Mouse (Mus musculus) C2C12 (cell line): ENCODE results near the gene Ctnnd2. TPM values are rescaled to one million over a fixed set of nuclear protein-coding genes. Genes with fewer than 3 reads are reported as not detected.

Experiments used
- H3K27me3 ChIP-seq: one replicate; pipeline ENCODE4 v1.6.1; 2011; ENCODE audit not compliant: control insufficient read depth, insufficient read depth, insufficient read length
- H3K36me3 ChIP-seq: one replicate; pipeline ENCODE4 v1.6.1; 2011; ENCODE audit not compliant: control insufficient read depth, insufficient read depth
- H3K4me3 ChIP-seq: one replicate; pipeline ENCODE4 v1.5.1; 2011; ENCODE audit warnings: mild to moderate bottlenecking, control low read depth; ENCODE audit not compliant: poor library complexity, insufficient read depth, severe bottlenecking
- H3K79me2 ChIP-seq: one replicate; pipeline ENCODE4 v1.6.1; 2011; ENCODE audit not compliant: control insufficient read depth, insufficient read depth
- H3K79me3 ChIP-seq: one replicate; pipeline ENCODE4 v1.6.1; 2011; ENCODE audit warnings: low read depth, control low read depth
- H3ac ChIP-seq: one replicate; pipeline ENCODE3; 2011; ENCODE audit warnings: low read depth; ENCODE audit not compliant: control insufficient read depth, insufficient read length
- CEBPB ChIP-seq: IDR thresholded peaks from one replicate; pipeline ENCODE4 v1.6.1; 2011; ENCODE audit warnings: low read depth, mild to moderate bottlenecking, control low read depth, moderate library complexity
- CTCF ChIP-seq: IDR thresholded peaks from one replicate; pipeline ENCODE4 v1.5.1; 2011; ENCODE audit not compliant: control insufficient read depth, insufficient read depth, insufficient read length
- FOSL1 ChIP-seq: IDR thresholded peaks from one replicate; pipeline ENCODE4 v1.8.0; 2011; ENCODE audit warnings: mild to moderate bottlenecking, low read length; ENCODE audit not compliant: poor library complexity, insufficient read depth, severe bottlenecking
- MAX ChIP-seq: IDR thresholded peaks from one replicate; pipeline ENCODE4 v1.6.1; 2011; ENCODE audit warnings: mild to moderate bottlenecking, control low read depth
- MYOD1 ChIP-seq: IDR thresholded peaks from one replicate; pipeline ENCODE4 v1.6.1; 2011; ENCODE audit warnings: low read depth; ENCODE audit not compliant: control insufficient read depth, insufficient read length
- MYOG ChIP-seq: IDR thresholded peaks from one replicate; pipeline ENCODE4 v1.6.1; 2011; ENCODE audit not compliant: control insufficient read depth, insufficient read length; ENCODE audit errors: extremely low read depth
- USF1 ChIP-seq: IDR thresholded peaks from one replicate; pipeline ENCODE4 v1.6.1; 2011; ENCODE audit warnings: low read depth, mild to moderate bottlenecking, control low read depth, moderate library complexity
- polyA plus RNA-seq: library from polyadenylated mRNA; unstranded; fragments of >200 nt; fragmentation: generic; extraction: Trizol; gene quantifications from one replicate; pipeline ENCODE4 v1.2.1, GENCODE M21; 2012; ENCODE audit warnings: missing spikeins

Ctnnd2 gene
- polyA plus RNA-seq, 1 experiment: 0.07 TPM

GRCm38 (mm10) chr15:30275721-30276120, 103.3 kb downstream of the Ctnnd2 start:
- Histone ChIP-seq H3K79me3 (no peaks in the 10 kb centered on the region), H3K36me3 (no peaks in the 10 kb centered on the region), H3ac (no peak overlapping the region), H3K27me3 (no peaks in the 10 kb centered on the region), H3K4me3 (no peak overlapping the region), H3K79me2 (no peaks in the 10 kb centered on the region)
- TF ChIP-seq USF1: no peak
- no peak for TF ChIP-seq MYOD1
- no peak for TF ChIP-seq CEBPB
- TF ChIP-seq FOSL1: no peak
- TF ChIP-seq MAX: no peak
- TF ChIP-seq MYOG: no peak
- TF ChIP-seq CTCF: no peak

DNA sequence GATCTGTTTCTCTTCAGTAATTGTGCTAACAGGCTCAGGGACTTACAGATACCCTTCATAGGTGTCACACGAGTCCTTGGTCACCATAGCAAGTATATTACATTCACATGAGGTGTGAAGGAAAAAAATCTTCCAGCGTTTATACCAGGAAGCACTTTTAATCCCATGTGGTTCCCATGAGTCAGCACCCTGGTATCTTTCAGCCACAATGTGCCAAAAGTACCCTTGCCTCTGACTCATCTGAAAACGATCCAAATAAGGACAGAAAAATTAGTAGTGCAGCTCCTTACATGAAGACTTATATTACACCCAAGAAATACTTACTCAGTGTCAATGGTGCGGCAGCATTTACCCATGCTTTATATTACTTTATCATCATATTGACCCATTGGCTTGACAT, 104.3 kb downstream of the Ctnnd2 start:
- no peak overlapping the region for H3K4me3 ChIP-seq
- no peak overlapping the region for H3ac ChIP-seq
- H3K79me2 ChIP-seq: no peaks in the 10 kb centered on the region
- H3K79me3 ChIP-seq: no peaks in the 10 kb centered on the region
- no peaks in the 10 kb centered on the region for H3K27me3 ChIP-seq
- H3K36me3 ChIP-seq: no peaks in the 10 kb centered on the region
- TF ChIP-seq MYOG: no peak
- no peak for TF ChIP-seq CTCF
- TF ChIP-seq MAX: peak; percentile 57
- no peak for TF ChIP-seq MYOD1
- peak; percentile 66 for TF ChIP-seq FOSL1
- TF ChIP-seq USF1: no peak
- TF ChIP-seq CEBPB: no peak

- TF ChIP-seq MYOG: no peak
- no peak for TF ChIP-seq MAX
- no peak overlapping the region for H3K4me3 ChIP-seq
- no peak overlapping the region for H3ac ChIP-seq
- H3K79me3 ChIP-seq: no peaks in the 10 kb centered on the region
- no peaks in the 10 kb centered on the region for H3K36me3 ChIP-seq
- H3K79me2 ChIP-seq: no peaks in the 10 kb centered on the region
- no peaks in the 10 kb centered on the region for H3K27me3 ChIP-seq
Observed at GRCm38 (mm10) chr15:30278610-30279009, 106.2 kb downstream of the Ctnnd2 start.

DNA sequence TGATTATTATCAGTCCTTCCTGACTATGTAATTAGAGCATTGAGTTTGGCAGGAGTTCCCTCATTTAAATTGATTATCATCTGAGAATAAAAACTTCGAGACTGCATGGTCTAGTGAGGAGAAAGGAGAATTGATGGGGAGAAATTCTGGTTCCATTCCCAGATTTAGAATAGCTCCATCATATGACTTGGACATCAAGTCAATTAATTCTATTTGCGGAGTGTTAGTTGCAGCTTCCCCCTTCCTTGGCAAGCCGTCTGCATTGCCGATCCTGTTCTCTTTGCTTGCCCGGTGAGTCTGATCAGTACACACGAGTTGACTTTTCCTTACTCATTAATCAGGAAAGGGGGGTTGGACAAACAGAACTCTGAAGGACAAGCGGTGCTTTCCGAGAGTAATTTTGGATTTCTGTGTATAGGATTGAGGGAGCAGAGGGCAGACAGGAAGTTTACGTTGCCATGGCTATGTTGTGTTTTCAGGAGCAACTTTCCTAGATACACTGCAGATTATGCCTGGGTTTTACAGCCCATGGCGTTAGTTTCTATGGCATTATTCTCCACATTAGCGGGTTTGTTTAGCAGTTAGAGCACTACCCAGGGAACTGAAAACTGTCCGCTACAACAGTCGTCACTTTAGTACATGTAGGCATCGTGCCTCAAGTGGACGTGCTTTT, 113.3 kb downstream of the Ctnnd2 start:
- H3ac ChIP-seq: no peak overlapping the region
- H3K36me3 ChIP-seq: no peaks in the 10 kb centered on the region
- no peak for TF ChIP-seq USF1
- TF ChIP-seq MYOD1: no peak
- TF ChIP-seq MYOG: no peak
- no peak for TF ChIP-seq CEBPB
- no peak for TF ChIP-seq CTCF
- no peak for TF ChIP-seq FOSL1
- TF ChIP-seq MAX: no peak
- H3K79me3 ChIP-seq: no peaks in the 10 kb centered on the region
- no peaks in the 10 kb centered on the region for H3K79me2 ChIP-seq
- no peaks in the 10 kb centered on the region for H3K27me3 ChIP-seq
- H3K4me3 ChIP-seq: no peak overlapping the region

GRCm38 (mm10) chr15:30286245-30286642, 113.9 kb downstream of the Ctnnd2 start:
- Histone ChIP-seq H3K4me3 (no peak overlapping the region), H3K79me2 (no peaks in the 10 kb centered on the region), H3K36me3 (no peaks in the 10 kb centered on the region), H3K27me3 (no peaks in the 10 kb centered on the region), H3ac (no peak overlapping the region), H3K79me3 (no peaks in the 10 kb centered on the region)
- TF ChIP-seq MYOG: no peak
- no peak for TF ChIP-seq MAX
- no peak for TF ChIP-seq CTCF
- no peak for TF ChIP-seq FOSL1
- TF ChIP-seq MYOD1: no peak
- TF ChIP-seq USF1: no peak
- no peak for TF ChIP-seq CEBPB

DNA sequence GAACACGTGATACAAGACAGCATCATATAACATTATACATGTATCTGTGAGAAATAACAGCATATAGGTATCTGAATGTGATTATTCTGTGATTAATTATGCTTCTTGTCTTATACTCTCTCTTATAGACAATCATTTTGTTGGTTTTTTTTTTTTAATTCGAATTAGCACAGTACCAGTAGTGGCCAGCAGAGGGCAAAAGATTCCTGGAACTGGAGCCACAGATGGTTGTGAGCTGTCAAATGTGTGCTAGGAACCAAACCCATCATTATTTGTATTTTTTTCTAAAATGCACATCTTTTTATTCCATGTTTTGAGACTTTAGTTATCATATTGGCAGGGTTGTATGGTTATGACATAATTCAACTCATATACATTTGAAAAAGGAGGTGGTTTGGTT, 130.4 kb downstream of the Ctnnd2 start:
- no peak for TF ChIP-seq CTCF
- no peak for TF ChIP-seq MYOG
- no peak for TF ChIP-seq MYOD1
- no peak for TF ChIP-seq CEBPB
- TF ChIP-seq USF1: no peak
- no peak for TF ChIP-seq MAX
- TF ChIP-seq FOSL1: no peak
- H3K36me3 ChIP-seq: no peaks in the 10 kb centered on the region

More for the DNA sequence above, 130.4 kb downstream of the Ctnnd2 start:
- no peaks in the 10 kb centered on the region for H3K79me3 ChIP-seq
- H3K79me2 ChIP-seq: no peaks in the 10 kb centered on the region
- H3ac ChIP-seq: no peak overlapping the region
- no peaks in the 10 kb centered on the region for H3K27me3 ChIP-seq
- no peak overlapping the region for H3K4me3 ChIP-seq
